Mouse (Mus musculus): Measurements from ENCODE around the gene Mecom. TPM values are rescaled to one million over a fixed set of nuclear protein-coding genes. Genes with fewer than 3 reads are reported as not detected.

Mecom gene
- polyA plus RNA-seq, 1 experiment from 2014 or later: 44.4 TPM

DNA sequence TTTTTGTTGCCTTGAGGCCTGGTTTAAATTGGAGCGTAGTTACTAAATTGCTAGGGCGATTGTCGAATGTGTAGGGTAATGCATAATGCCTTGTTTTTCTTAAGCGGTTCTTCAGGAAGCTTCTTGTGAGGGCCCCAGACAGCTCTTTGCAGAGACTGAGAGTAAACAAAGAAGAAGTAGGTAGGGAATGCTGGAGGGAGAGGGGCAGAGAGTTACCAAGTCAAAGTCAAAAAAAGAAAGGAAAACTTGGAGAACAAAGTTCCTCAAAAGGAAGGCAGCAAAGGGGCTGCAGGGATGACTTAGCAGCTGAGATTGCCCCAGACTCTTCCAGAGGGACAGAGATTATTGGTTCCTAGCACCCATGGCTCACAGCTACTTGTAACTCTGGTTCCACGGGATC, 126.9 kb downstream of the Mecom start:
- no peak overlapping the region for H3K4me2 ChIP-seq (replicated peaks)
- no peaks in the 10 kb centered on the region for H3K36me3 ChIP-seq
- H3K4me1 ChIP-seq: peaks cover 19% of the 10 kb centered on the region; the same call in 1 of the 2 replicates
- no peak for ATAC-seq (ENCODE audit: low FRiP score)
- 69% methylated on average over 5 of the region's 5 CpGs for WGBS
- no peak overlapping the region for H3K9ac ChIP-seq
- no peak overlapping the region for H3K4me3 ChIP-seq
- H3K9me3 ChIP-seq (replicated peaks): no peaks in the 10 kb centered on the region
- H3K27ac ChIP-seq: no peak overlapping the region
- no peaks in the 10 kb centered on the region for H3K27me3 ChIP-seq

- H3K9ac ChIP-seq: no peak overlapping the region
- no peaks in the 10 kb centered on the region for H3K36me3 ChIP-seq
- no peak overlapping the region for H3K4me2 ChIP-seq (replicated peaks)
- H3K4me1 ChIP-seq: peaks cover 19% of the 10 kb centered on the region; the same call in 1 of the 2 replicates
- no peak overlapping the region for H3K27ac ChIP-seq
- no peaks in the 10 kb centered on the region for H3K9me3 ChIP-seq (replicated peaks)
- H3K4me3 ChIP-seq: no peak overlapping the region
- 90% methylated on average over 6 of the region's 6 CpGs for WGBS
- no peak for ATAC-seq (ENCODE audit: low FRiP score)
- no peaks in the 10 kb centered on the region for H3K27me3 ChIP-seq
Observed at GRCm38 (mm10) chr3:30414173-30414572, 133.6 kb downstream of the Mecom start.

DNA sequence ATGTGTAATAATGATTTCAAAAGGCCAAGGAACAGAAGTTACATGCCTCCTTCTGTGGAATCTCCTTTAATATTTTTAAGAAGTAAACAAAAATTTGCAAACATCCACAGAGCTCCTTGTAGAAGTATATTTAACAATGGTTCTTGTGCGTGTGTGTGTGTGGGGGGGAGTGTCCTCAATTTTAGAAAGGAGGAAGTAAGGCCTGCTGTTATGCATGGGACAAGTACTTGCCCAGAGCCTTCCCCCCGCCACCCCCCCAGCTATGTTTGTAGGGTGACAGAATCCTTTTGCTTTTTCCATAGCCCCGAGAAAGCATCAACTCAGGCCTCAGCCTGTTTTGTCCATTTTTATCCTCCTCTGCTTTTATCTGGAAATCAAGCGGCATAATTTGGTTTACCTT, 137.0 kb downstream of the Mecom start:
- Histone ChIP-seq H3K4me3 (no peak overlapping the region), H3K4me2 (replicated peaks) (no peak overlapping the region), H3K27ac (no peak overlapping the region), H3K36me3 (no peaks in the 10 kb centered on the region), H3K27me3 (no peaks in the 10 kb centered on the region), H3K4me1 (0 out of 2 replicates have a peak, but pooled peaks cover 3% of the 10 kb centered on the region), H3K9ac (no peak overlapping the region), H3K9me3 (replicated peaks) (no peaks in the 10 kb centered on the region)
- no peak for ATAC-seq (ENCODE audit: low FRiP score)
- WGBS: 48% methylated on average over 4 of the region's 4 CpGs

DNA sequence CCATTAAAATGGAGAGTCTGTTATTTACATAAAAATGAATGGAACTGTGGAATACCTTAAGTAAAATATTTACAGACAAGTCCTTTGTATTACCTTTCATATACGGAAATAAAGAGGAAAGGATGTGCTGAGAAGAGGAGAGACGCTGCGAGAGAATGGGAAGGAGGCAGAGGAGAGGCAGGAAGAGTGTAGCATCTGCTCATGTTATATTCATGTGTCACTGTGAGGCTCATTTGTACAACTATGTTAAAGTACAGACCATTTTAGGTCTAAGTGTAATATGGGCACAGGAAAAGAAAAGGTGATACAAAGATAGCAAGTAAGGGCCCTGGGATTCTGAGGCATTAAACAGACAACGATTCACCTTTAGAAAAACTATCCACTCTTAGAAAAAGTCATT, 143.0 kb downstream of the Mecom start:
- Histone ChIP-seq H3K9me3 (replicated peaks) (no peaks in the 10 kb centered on the region), H3K4me3 (no peak overlapping the region), H3K36me3 (no peaks in the 10 kb centered on the region), H3K27me3 (no peaks in the 10 kb centered on the region), H3K4me2 (replicated peaks) (no peak overlapping the region), H3K4me1 (no peaks in the 10 kb centered on the region), H3K27ac (no peak overlapping the region), H3K9ac (no peak overlapping the region)
- WGBS: 81% methylated on average over 4 of the region's 4 CpGs
- no peak for ATAC-seq (ENCODE audit: low FRiP score)

DNA sequence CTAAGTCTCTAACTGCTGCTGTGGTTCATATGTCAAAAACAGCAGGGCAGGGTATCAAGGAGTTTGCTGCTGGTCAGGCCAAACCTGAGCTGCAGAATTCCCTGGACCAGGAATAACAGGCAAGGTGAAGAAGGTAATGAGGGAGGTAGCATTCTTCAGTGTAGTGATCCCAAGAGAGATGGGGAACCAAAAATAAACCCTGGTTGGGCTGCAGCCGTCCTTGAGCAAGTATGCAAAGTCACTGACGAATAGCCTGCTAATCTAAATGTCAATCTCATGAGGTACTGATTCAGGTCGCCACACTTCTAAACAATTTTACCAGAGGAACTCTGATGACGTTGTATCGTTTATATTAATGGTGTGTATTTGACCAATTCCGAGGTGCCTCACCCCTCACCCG, 148.9 kb downstream of the Mecom start:
- no peak for ATAC-seq (ENCODE audit: low FRiP score)
- H3K4me3 ChIP-seq: no peak overlapping the region
- 79% methylated on average over 7 of the region's 7 CpGs for WGBS
- H3K27me3 ChIP-seq: no peaks in the 10 kb centered on the region
- no peak overlapping the region for H3K9ac ChIP-seq
- H3K4me2 ChIP-seq (replicated peaks): no peak overlapping the region
- no peak overlapping the region for H3K27ac ChIP-seq
- H3K9me3 ChIP-seq (replicated peaks): no peaks in the 10 kb centered on the region
- H3K36me3 ChIP-seq: no peaks in the 10 kb centered on the region
- H3K4me1 ChIP-seq: no peaks in the 10 kb centered on the region

- WGBS: 82% methylated on average over 4 of the region's 4 CpGs
- Histone ChIP-seq H3K27me3 (no peaks in the 10 kb centered on the region), H3K4me3 (no peak overlapping the region), H3K9ac (no peak overlapping the region), H3K4me1 (peaks cover 6% of the 10 kb centered on the region), H3K27ac (no peak overlapping the region), H3K4me2 (replicated peaks) (no peak overlapping the region), H3K9me3 (replicated peaks) (no peaks in the 10 kb centered on the region), H3K36me3 (no peaks in the 10 kb centered on the region)
- ATAC-seq (ENCODE audit: low FRiP score): no peak
Observed at GRCm38 (mm10) chr3:30394911-30395310, 152.9 kb downstream of the Mecom start.

DNA sequence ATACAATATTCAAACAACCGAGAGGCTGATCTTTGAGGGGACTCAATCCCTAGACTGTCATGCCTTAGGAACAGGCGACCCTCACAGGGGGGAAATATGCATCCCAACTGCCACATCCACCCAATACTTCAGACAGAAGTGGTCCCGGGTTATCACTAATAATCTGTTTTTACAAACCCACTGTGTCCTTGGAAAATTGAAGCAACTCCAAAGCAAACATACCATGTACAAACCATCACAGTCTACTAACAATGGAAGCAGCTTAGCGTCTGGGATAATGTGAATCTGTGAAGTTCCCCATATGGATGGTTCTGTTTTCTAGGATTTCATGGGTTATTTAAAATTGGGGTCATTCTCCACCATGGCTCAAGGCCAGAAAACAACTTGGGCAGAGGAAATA, 155.1 kb downstream of the Mecom start:
- WGBS: 62% methylated on average over 4 of the region's 4 CpGs
- Histone ChIP-seq H3K9me3 (replicated peaks) (no peaks in the 10 kb centered on the region), H3K4me3 (no peak overlapping the region), H3K27me3 (no peaks in the 10 kb centered on the region), H3K36me3 (no peaks in the 10 kb centered on the region), H3K9ac (no peak overlapping the region), H3K4me2 (replicated peaks) (no peak overlapping the region), H3K27ac (no peak overlapping the region), H3K4me1 (peaks cover 6% of the 10 kb centered on the region)
- no peak for ATAC-seq (ENCODE audit: low FRiP score)

GRCm38 (mm10) chr3:30392218-30392617, 155.6 kb downstream of the Mecom start:
- Histone ChIP-seq H3K9ac (no peak overlapping the region), H3K4me1 (peaks cover 6% of the 10 kb centered on the region), H3K36me3 (no peaks in the 10 kb centered on the region), H3K4me3 (no peak overlapping the region), H3K27ac (no peak overlapping the region), H3K9me3 (replicated peaks) (no peaks in the 10 kb centered on the region), H3K27me3 (no peaks in the 10 kb centered on the region), H3K4me2 (replicated peaks) (no peak overlapping the region)
- ATAC-seq (ENCODE audit: low FRiP score): no peak
- 23% methylated on average over 4 of the region's 4 CpGs for WGBS

GRCm38 (mm10) chr3:30390346-30390745, 157.5 kb downstream of the Mecom start:
- 92% methylated on average over 5 of the region's 5 CpGs for WGBS
- H3K36me3 ChIP-seq: no peaks in the 10 kb centered on the region
- no peak overlapping the region for H3K9ac ChIP-seq
- H3K27me3 ChIP-seq: no peaks in the 10 kb centered on the region
- H3K4me1 ChIP-seq: peaks cover 6% of the 10 kb centered on the region
- H3K9me3 ChIP-seq (replicated peaks): no peaks in the 10 kb centered on the region
- ATAC-seq (ENCODE audit: low FRiP score): no peak
- H3K4me2 ChIP-seq (replicated peaks): no peak overlapping the region
- H3K27ac ChIP-seq: no peak overlapping the region
- H3K4me3 ChIP-seq: no peak overlapping the region

- Histone ChIP-seq H3K36me3 (no peaks in the 10 kb centered on the region), H3K9me3 (replicated peaks) (no peaks in the 10 kb centered on the region), H3K27ac (no peak overlapping the region), H3K4me2 (replicated peaks) (no peak overlapping the region), H3K4me1 (no peaks in the 10 kb centered on the region), H3K4me3 (no peak overlapping the region), H3K27me3 (no peaks in the 10 kb centered on the region), H3K9ac (no peak overlapping the region)
- ATAC-seq (ENCODE audit: low FRiP score): no peak
- WGBS: 48% methylated on average over 4 of the region's 4 CpGs
Observed at GRCm38 (mm10) chr3:30380273-30380672, 167.5 kb downstream of the Mecom start.

- H3K36me3 ChIP-seq: no peaks in the 10 kb centered on the region
- WGBS: 62% methylated on average over 6 of the region's 6 CpGs
- no peaks in the 10 kb centered on the region for H3K27me3 ChIP-seq
- H3K4me3 ChIP-seq: no peak overlapping the region
- ATAC-seq (ENCODE audit: low FRiP score): no peak
- no peak overlapping the region for H3K9ac ChIP-seq
- no peaks in the 10 kb centered on the region for H3K9me3 ChIP-seq (replicated peaks)
- no peaks in the 10 kb centered on the region for H3K4me1 ChIP-seq
- H3K4me2 ChIP-seq (replicated peaks): no peak overlapping the region
- no peak overlapping the region for H3K27ac ChIP-seq
Observed at GRCm38 (mm10) chr3:30379301-30379700, 168.5 kb downstream of the Mecom start.

DNA sequence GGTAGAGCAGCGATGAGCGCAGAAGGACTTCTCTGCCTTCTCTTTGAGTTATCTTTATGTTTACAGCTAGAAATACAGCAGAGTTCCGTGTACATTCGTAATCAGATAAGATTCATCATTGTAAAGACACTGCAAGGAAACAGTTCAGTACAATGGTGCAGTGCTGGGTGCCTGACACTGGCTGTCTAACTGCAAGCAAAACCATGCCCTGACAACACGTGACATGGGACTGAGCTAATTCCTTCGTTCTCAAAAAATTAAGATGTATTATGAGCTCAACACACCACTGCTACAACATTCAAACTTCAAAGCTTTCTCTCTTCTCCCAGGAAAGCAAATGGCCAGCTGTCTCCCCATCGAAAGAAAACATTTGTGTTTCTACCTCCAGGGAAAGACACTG, 176.3 kb downstream of the Mecom start:
- ATAC-seq (ENCODE audit: low FRiP score): no peak
- Histone ChIP-seq H3K9ac (no peak overlapping the region), H3K4me1 (no peaks in the 10 kb centered on the region), H3K27ac (no peak overlapping the region), H3K4me2 (replicated peaks) (no peak overlapping the region), H3K9me3 (replicated peaks) (no peaks in the 10 kb centered on the region), H3K36me3 (no peaks in the 10 kb centered on the region), H3K4me3 (no peak overlapping the region), H3K27me3 (no peaks in the 10 kb centered on the region)
- 75% methylated on average over 7 of the region's 7 CpGs for WGBS

GRCm38 (mm10) chr3:30370860-30371455, 176.8 kb downstream of the Mecom start:
- no peak overlapping the region for H3K4me3 ChIP-seq
- H3K9me3 ChIP-seq (replicated peaks): no peaks in the 10 kb centered on the region

More at GRCm38 (mm10) chr3:30370860-30371455, 176.8 kb downstream of the Mecom start:
- H3K4me2 ChIP-seq (replicated peaks): no peak overlapping the region
- 65% methylated on average over 16 of the region's 16 CpGs for WGBS
- no peak overlapping the region for H3K27ac ChIP-seq
- no peaks in the 10 kb centered on the region for H3K4me1 ChIP-seq
- H3K27me3 ChIP-seq: no peaks in the 10 kb centered on the region
- no peaks in the 10 kb centered on the region for H3K36me3 ChIP-seq
- no peak for ATAC-seq (ENCODE audit: low FRiP score)
- no peak overlapping the region for H3K9ac ChIP-seq
